Mouse (Mus musculus) lung, adult 2 months (tissue): ENCODE results near the gene Ilf2.

ENCODE experiments used
- CTCF ChIP-seq: fragments of 200-500 bp; IDR thresholded peaks from 2 replicates; pipeline ENCODE4 v1.5.1; 2011; ENCODE audit warnings: mild to moderate bottlenecking, low read length, control low read depth; ENCODE audit not compliant: insufficient read depth
- POLR2A ChIP-seq: fragments of 200-500 bp; IDR thresholded peaks from 2 replicates; pipeline ENCODE4 v1.6.1; 2011; ENCODE audit warnings: low read depth, mild to moderate bottlenecking, control low read depth, low read length, borderline replicate concordance; ENCODE audit errors: extremely low read depth

DNA sequence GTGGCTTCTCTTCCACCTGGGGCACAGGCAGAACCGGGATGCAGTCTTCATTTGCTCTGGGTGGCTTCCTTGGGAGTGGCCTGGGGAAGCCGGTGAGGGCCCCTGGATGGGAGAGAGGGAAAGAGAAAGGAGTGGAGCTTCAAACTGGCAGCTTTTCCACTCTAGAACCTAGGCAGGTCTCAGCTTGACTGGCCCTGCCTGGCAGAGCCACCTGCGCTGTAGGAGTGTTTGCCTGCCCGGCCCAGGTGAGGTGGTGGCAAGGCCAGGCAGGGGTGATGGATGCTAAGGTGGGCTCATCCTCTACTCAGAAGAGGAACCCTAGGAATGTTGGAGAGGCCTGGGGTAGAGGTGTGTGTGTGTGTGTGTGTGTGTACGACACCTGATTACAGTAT lies 62.0 kb downstream of the Ilf2 start:
- no peak for TF ChIP-seq POLR2A
- TF ChIP-seq CTCF, result no peak
